Mouse (Mus musculus) ovary, postnatal 14 days (tissue): ENCODE results near the gene Mllt6.
"Not testable (repeated sequence)": the region's sequence is repeated elsewhere in the genome, so short reads cannot be mapped to it uniquely, and the experiment has no call there.

ENCODE experiments used
- DNase-seq: peaks from one replicate; pipeline ENCODE4 v3.0.0; 2022; ENCODE audit warnings: low spot score

Mllt6 gene

DNA sequence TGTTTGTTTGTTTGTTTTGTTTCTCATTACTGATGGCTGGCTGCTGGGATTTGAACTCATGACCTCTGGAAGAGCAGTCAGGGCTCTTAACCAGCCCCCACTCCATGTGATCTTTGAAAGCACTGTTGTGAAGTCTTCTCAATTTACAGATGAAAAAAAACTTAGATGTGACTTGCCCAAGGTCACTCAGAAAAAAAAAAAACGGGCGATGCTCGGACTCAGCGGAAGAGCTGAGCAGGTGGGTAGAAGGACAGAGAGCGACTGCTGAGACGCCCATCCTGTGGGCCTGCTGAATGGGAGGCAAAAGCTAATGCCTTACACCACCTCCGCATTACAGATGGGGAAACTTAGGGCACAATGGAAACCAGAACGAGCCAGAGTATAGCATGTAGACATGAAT lies 33.5 kb downstream of the Mllt6 start:
- DNase-seq: no peak

- no peak for DNase-seq
Measured at GRCm38 (mm10) chr11:97697199-97697890, 34.1 kb downstream of the Mllt6 start.

- no peak for DNase-seq
Measured at GRCm38 (mm10) chr11:97697891-97698529, 34.8 kb downstream of the Mllt6 start.

- peak; percentile 74 for DNase-seq
Measured at GRCm38 (mm10) chr11:97698741-97699611, 35.8 kb downstream of the Mllt6 start.

GRCm38 (mm10) chr11:97699626-97700002 lies 36.4 kb downstream of the Mllt6 start:
- DNase-seq: peak; percentile 76

- peak; percentile 78 for DNase-seq
Measured at GRCm38 (mm10) chr11:97700003-97700745, 37.0 kb downstream of the Mllt6 start, which contains the start of gene Pcgf2. Gene Pcgf2, minus strand, starts transcription at chr11:97700497.

- no peak for DNase-seq
Measured at GRCm38 (mm10) chr11:97700746-97701580, 37.7 kb downstream of the Mllt6 start.

DNA sequence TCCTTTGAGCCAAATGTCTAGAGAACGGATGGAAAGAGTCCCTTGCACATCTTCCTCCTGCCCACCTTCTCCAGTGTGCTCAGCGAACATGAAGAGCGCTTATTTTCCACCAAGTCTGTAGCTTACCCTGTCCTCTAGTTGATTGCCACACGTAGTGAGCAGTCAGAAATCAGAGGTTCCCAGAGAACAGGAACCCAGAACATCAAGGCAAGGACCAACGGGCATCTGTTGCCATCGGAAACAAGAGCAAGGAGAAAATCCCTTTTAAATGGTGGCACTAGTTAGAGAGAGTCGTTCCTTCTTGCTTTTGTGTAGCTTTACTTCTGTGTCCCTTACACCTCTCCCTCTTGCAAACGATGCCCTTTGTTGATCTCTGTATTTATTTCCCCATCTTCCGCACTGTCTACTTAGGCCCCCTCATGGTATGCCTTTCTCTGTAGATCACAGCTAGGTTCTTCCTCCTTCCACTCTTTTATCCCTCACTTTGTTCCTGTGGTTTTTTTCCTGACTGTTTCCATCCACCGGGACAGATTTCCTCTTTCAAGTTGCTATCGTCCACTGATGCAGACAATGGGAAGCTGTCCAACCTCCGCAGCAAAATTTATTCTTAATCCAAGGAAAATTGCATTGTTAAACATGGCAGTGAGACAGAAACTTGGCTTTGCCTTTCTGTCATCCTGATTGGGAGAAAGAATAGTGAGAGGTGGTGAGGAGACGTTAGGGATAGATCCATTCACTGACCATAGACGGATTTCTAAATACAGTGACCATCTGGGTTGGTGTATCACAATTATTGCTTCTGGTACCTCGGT lies 38.6 kb downstream of the Mllt6 start:
- DNase-seq: no peak

GRCm38 (mm10) chr11:97702393-97702745 lies 39.2 kb downstream of the Mllt6 start:
- peak; percentile 95 for DNase-seq

GRCm38 (mm10) chr11:97703039-97703826 lies 40.0 kb downstream of the Mllt6 start, which contains the start of gene Psmb3:
Gene Psmb3, plus strand, starts transcription at chr11:97703399.
- DNase-seq: peak; percentile 99

DNA sequence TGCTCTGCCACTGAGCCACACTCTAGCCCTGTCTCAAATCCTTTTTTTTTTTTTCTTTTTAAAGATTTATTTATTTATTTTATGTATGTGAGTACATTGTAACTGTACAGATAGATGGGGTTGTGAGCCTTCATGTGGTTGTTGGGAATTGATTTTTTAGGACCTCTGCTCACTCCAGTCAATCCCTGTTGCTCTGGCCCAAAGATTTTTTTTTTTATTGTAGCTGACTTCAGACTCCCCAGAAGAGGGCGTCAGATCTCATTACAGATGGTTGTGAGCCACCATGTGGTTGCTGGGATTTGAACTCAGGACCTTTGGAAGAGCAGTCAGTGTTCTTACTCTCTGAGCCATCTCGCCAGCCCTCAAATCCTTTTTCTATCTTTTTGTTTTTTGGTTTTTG lies 46.9 kb downstream of the Mllt6 start:
- not testable (repeated sequence) for DNase-seq

DNA sequence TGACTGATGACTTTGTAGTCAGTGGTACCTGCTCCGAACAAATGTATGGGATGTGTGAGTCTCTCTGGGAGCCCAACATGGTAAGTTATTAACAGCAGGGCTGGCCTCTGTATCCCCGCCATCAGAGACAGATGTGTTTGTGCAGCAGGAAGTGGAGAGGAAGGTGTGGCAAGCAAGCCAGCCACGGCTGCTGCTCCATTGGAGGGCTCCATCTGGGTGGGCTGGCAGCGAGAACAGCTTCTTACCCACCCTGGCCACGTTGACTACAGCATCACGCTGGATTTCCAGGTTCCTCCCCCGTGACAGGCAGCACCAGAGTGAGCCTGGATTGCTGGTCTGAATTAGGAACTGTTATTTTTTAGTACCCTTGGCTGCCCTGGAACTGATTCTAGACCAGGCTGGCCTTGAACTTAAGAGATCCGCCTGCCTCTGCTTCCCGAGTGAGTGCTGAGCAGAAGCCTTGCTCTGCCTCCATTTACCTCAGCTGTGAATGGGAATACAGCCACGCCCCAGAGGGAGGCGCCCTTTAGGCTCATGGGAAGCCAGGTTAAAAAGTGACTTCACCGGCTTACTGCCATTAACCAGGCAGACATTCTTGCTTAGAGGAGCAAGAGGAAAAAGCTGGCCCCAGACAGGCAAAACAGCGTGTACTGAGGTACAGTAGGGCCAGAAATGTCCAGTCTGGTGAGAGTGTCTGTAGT lies 48.1 kb downstream of the Mllt6 start:
- no peak for DNase-seq

- DNase-seq: no peak
Measured at GRCm38 (mm10) chr11:97712286-97712685, 49.1 kb downstream of the Mllt6 start.

GRCm38 (mm10) chr11:97713896-97714295 lies 50.7 kb downstream of the Mllt6 start:
- no peak for DNase-seq

- DNase-seq: no peak
Measured at GRCm38 (mm10) chr11:97714356-97714755, 51.1 kb downstream of the Mllt6 start.

DNA sequence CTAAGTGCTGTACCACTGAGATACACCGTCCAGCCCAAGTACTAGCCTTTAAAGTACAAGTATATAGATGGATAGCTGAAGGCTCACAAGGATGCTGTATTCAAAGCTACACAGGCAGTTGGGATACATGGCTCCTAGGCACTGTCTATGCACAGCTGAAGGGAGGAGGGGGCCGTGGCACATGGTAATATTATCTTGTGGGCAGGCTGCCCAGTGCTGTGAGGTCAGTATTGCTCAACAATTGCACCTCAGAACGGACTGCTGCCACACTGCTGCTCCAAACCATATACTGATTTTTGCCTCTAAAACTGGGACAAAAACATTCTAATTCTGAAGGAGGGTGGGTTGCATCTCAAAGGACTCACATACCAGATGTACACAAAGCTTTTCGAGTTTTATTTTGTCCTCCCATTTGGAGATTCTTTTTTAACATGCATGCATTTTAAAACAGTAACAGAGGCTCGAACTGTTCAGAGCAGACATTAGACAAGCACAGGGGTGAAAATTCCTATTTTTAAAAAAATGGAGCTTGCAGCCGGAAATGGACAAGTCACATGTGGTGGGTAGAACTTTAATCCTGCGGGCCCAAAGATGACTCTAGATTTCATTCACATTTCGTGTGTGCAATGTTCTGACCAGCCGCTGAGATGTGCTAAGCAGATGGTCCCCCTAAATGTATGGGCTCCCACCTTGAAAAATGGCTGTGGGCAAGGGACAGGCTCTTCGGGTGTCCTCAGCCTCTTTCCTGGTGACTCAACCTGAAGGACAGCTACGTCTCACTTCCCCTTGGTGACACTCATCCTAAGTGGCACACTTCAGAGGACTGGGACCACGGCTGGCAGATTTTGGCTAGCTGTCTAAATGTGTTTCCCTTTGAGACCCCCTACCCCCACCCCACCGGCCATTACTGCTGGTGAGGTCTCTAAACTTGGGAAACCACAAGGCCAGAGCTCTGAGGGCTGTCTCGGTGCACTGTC lies 51.9 kb downstream of the Mllt6 start:
- DNase-seq: no peak

DNA sequence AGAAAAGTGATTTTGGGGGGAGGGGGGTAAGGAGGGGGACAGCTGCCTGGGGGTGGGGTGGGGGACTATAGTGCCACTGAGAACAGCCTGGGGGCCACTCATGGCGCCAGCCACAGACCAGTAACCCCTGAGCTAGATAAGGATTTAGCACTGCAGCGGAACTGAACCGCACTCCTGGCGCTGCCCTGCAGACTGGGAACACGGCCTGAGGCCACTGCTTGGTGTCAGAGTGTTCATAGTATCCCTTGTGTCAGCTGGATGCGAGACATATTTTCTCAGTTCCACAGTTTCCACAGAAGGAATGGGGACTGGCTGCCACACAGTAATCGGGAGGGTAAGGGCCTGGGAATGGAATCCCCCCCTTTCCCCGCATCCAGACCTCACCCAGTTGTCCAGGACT lies 52.8 kb downstream of the Mllt6 start:
- DNase-seq: no peak
